Mouse (Mus musculus) brain, embryonic 14.5 days (tissue): ENCODE data around the gene Papss1. TPM values are rescaled to one million over a fixed set of nuclear protein-coding genes. Genes with fewer than 3 reads are reported as not detected.

Experiments used
- DNase-seq: peaks from one replicate; pipeline ENCODE4 v3.0.0-alpha.2; 2011; ENCODE audit warnings: low read depth
- CTCF ChIP-seq: fragments of 200-500 bp; IDR thresholded peaks from 2 replicates; pipeline ENCODE4 v1.5.1; 2012; ENCODE audit warnings: inconsistent platforms, mild to moderate bottlenecking, moderate library complexity, borderline replicate concordance; ENCODE audit not compliant: insufficient read depth, insufficient read length; ENCODE audit errors: extremely low read depth
- POLR2A ChIP-seq: fragments of 200-500 bp; IDR thresholded peaks from 2 replicates; pipeline ENCODE4 v1.6.1; 2012; ENCODE audit warnings: mild to moderate bottlenecking, inconsistent platforms, borderline replicate concordance; ENCODE audit not compliant: poor library complexity, insufficient read depth, insufficient read length, severe bottlenecking; ENCODE audit errors: extremely low read depth
- polyA plus RNA-seq: library from polyadenylated mRNA; depleted of rRNA; stranded (reverse); fragments of >200 nt; gene quantifications from 2 replicates; pipeline ENCODE4 v1.2.3, GENCODE M21; 2012

Gene Papss1
- polyA plus RNA-seq, 1 experiment: 95.7 TPM

DNA sequence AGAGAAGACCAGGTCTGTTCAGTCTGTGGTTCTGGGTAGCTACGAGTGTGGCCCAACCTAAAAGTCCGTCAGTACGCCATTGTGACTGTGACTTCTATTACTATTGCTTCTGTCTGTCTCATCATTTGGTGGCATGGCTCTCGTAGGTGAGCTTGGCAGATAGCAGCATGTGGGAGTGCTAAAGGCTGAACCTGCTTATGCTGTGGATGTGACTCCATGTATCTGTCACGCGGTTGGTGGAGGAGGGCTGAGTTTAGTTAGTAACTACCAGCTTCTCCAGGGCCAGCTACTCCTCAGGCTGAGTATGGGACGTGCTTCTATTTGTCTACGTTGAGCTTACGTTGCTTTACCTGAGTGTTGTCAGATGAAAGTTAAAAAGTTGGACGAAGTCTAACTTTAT, 23.4 kb downstream of the Papss1 start:
- no peak for DNase-seq
- TF ChIP-seq CTCF (no peak), POLR2A (no peak)

DNA sequence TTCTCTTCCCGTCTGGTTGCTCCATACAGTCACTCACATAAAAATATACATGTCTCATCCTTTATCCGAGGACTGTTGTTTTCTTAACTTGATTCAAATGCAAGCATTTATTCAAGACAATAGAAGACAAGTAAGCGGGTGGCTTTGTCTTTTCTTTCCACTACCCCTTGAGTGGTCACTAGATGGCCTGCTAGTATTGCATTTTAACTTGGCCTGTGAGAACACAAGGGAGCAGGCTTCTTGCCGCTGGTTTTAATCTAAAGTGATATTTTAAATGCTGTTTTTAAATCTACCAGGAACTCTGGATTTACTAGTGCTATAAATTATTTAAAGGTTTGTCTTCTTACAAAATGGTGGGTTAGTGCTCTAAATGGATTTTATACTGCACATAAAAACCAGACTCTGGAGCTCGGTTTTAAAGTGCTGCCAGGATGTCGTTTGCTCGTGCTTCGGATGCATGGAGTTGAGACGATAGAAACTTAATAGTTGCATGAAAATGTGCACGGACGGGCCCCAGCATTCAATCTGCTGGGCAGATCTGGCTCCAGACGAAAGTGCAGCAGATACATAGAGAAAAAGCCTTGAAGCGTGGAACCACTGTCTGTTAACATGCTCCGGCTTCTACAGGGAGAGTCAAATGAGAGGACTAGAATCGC, 28.7 kb downstream of the Papss1 start:
- peak; percentile 43 for DNase-seq
- TF ChIP-seq CTCF (peak; percentile 23; the same call in 1 of the 2 replicates), POLR2A (no peak)

DNA sequence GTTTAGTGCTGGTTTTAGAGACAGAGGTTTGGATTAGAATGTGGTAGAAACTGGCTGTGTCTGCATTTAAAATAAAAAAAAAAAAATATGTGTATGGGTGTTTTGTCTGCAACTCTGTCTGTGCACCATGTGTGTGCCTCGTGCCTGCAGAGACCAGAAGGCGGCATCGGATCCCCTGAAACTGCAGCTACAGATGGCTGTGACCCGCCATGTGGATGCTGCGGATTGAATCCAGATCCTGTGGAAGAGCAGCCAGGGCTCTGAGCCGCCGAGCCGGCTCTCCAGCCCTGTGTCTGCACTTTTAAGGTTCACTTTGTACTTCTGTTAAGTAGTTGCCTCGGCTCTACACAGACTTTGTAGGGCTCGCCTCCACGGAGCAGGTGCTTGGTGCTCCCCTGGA, 29.8 kb downstream of the Papss1 start:
- no peak for DNase-seq
- TF ChIP-seq POLR2A: no peak
- TF ChIP-seq CTCF: no peak

DNA sequence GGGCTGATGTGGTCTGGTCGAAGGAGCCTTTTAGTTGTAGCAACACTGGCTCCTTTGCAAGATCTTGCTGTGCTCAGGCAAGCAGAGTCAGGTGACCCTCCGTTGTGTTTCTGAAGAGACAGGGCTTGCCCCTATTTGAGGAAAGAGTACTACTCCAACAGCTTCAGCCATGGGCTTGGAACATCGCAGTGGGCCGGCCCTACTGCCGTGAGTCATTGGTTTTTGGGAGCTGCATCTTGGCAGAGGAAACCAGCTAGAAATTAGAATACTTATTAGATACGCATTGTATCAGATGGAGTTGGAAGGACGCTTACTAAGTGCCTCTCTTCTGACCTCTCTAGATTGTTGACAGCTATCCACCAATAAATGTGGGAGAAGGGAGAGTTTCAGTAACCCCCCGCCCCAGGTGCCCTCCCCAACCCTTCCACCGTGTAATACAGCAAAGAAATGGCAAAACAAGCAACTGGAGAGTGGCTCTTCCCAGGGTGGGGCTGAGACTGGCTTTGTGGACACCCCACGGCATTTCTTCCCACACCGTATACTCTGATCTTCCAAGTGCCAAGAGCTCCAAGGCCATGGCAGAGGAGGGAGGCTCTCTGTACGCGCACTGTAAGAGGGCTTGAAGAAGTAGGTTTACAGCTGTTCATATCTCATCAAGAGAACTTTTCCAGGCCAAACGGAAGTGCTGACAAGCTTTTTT, 31.1 kb downstream of the Papss1 start:
- no peak for TF ChIP-seq POLR2A
- no peak for TF ChIP-seq CTCF
- DNase-seq: no peak

DNA sequence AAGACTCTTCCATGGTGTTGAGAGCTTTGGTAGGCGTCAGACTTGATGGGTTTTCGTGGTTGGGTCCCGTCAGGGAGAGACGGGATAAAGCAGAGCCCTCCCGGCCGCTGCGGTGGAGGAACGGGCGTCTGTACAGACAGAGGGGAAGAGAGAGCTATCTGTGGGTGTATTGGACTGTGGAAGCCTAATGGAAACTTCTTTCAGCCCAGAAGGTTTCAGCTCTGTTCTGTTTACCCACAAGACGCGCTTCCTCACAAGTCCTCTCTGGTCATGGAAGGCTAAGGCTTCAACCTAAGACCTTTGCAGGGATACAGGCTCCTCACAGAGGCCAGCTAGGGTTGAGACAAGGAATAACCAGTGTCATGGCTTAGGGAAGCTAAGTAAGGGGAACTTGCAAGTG, 36.2 kb downstream of the Papss1 start:
- no peak for DNase-seq
- TF ChIP-seq CTCF (no peak), POLR2A (no peak)

DNA sequence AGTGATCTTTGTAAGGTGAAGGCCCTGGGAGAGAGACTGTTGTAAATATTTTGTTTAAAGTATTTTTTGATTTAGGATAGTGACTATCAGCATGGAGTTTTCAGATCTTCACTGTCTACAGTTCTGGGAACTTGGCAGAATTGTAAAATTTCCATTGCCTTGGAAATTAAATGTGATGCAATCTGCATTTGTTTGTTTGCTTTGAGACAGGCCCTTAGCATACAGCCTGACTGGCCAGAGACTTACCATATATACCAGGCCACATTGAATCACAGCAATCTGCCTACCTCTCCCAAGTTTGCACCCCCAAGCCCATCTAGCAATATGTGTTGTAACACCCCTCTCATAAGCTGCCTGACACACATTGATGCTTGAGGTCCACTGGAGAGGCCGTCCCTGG, 36.8 kb downstream of the Papss1 start:
- TF ChIP-seq POLR2A (no peak), CTCF (no peak)
- DNase-seq: no peak

DNA sequence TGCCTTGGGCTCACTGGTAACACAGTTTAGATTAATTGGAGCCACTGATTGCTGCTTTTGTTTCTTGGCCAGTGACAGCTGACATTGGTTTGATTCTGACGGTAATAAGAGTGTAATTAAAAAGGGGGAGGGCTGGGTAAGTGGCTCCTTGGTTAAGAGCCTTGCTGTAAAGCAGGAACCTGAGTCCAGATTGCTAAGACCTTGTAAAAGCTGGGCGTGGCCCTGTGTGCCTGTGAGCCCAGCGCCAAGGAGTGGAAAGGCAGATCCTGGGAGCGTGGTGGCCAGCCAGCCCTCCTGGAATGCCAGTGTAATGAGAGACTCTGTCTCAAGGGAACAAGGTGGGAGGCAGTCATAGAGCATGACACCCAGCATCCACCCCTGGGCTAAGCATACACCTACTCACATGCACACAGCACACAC, 38.4 kb downstream of the Papss1 start:
- peak; percentile 72 for DNase-seq
- no peak for TF ChIP-seq CTCF
- no peak for TF ChIP-seq POLR2A

DNA sequence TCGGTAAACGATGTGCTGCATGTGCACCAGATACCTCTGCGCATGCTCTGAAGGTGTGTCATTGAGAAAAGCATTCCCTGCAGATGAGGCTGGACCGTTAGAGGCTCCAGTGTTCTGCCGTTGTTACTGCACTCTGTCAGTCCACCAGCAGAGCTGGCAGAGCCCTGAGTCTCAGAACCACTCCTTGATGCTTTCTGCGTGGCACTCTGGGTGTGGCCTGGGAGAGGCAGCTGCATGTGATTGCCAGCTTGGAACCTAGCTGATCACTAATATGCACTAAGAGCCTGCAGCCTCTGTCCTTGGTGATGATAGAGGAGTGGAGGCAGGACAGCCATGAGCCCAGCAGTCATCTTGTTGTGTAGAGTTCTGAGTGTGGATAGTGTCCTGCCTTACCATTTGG, 43.5 kb downstream of the Papss1 start:
- DNase-seq: no peak
- TF ChIP-seq POLR2A (no peak), CTCF (no peak)

DNA sequence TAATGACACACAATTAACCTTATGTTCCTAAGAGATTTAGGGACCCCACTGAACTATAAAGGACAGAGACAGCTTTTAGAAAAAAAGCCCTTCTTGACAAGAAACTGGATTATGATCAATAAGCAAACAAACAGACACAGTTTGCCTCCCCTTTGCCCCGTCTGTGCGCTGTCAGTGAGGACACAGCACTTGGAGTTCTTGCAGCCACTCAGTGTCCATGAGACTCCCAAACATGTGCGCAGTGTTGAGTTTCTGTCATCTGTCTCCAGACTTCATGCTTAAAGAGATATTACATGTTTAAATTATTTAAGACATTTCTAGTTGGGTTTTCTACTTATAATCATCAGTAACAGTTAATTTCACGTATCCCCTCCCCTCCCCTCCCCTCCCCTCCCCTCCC, 45.1 kb downstream of the Papss1 start:
- DNase-seq: no peak
- TF ChIP-seq CTCF (no peak), POLR2A (no peak)

DNA sequence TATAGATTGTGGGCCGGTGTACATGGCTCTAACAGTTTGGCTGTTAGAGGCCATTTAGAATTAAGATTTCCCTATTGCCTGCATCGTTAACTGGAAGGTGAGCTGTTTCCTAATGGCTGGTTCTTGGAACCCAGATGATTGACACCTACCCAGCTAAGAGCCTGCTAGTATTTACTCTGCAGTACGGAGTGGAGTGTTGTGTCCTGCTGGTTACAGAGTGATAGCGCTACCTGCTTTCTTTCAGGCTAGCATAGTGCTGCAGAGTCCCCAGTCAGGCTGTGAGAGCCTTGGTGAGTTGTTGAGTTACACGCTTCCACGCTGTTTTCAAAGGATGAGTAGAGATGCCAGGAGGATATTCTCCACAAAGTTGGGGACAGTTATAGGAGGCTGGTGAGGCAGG, 46.0 kb downstream of the Papss1 start:
- no peak for DNase-seq
- TF ChIP-seq CTCF: no peak
- TF ChIP-seq POLR2A: no peak

DNA sequence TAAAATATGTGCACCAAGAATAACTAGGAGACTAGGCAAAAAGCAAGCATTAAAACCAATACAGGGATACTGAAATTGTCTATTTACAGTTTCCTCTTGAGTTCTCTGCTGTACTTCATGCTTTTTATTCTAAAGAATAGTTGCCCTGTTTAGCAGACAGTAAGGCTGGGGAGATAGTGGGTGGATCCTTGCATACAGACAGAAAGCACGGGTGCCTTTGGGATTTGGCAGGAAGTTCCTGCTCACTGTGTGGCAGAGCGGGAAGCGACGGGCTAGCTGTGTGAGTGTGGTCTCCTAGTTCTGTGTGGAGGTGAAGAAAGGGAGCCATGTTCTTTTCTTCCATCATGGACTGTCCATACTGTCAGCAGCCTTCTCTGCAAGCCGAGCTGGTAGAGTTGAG, 48.3 kb downstream of the Papss1 start:
- DNase-seq: no peak
- TF ChIP-seq POLR2A (no peak), CTCF (no peak)

DNA sequence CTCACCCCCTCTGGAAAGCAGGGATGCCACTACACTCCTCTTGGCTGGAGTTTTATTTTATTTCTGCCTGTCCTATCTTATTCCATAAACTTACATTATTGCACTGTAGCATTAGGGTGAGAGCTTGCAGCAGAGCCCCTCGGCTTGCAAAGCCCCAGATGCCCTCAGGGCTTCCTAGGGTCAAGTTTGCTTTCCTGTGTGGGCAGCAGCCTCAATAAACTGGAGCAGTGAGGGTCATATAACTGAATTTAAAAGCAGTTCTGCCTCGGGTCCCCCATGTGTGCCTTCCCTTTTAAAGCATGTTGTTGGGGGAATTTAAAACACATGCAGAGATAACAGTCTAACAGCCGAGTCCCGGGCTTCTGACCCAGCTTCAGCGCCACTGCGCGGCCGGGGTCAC, 49.5 kb downstream of the Papss1 start:
- TF ChIP-seq CTCF (no peak), POLR2A (no peak)
- DNase-seq: no peak
